Mouse (Mus musculus): Measurements from ENCODE around the gene Plekha5. TPM values are rescaled to one million over a fixed set of nuclear protein-coding genes. Genes with fewer than 3 reads are reported as not detected.
"Not testable (repeated sequence)": the region's sequence is repeated elsewhere in the genome, so short reads cannot be mapped to it uniquely, and the experiment has no call there.

Plekha5 gene
- polyA plus RNA-seq, 1 experiment from 2014 or later, result 33.5 TPM

- 68% methylated on average over 5 of the region's 5 CpGs for WGBS
- H3K9ac ChIP-seq (replicated peaks; ENCODE audit: low read depth, low read length); H3K27ac ChIP-seq (ENCODE audit: low read length); H3K36me3 ChIP-seq (ENCODE audit: control insufficient read depth, insufficient read depth); ATAC-seq; H3K4me2 ChIP-seq (ENCODE audit: low read length); H3K4me3 ChIP-seq (replicated peaks; ENCODE audit: low read length); H3K9me3 ChIP-seq (ENCODE audit: control insufficient read depth, low read length); H3K27me3 ChIP-seq (replicated peaks; ENCODE audit: control insufficient read depth, insufficient read depth, low read length); H3K4me1 ChIP-seq (replicated peaks; ENCODE audit: control insufficient read depth, insufficient read depth, low read length): not testable (repeated sequence)
Observed at GRCm38 (mm10) chr6:140605173-140605572, 181.3 kb downstream of the Plekha5 start.

- Histone ChIP-seq H3K4me3 (replicated peaks; ENCODE audit: low read length) (no peak overlapping the region), H3K4me2 (ENCODE audit: low read length) (no peak overlapping the region), H3K9ac (replicated peaks; ENCODE audit: low read depth, low read length) (no peak overlapping the region), H3K27me3 (replicated peaks; ENCODE audit: control insufficient read depth, insufficient read depth, low read length) (no peaks in the 10 kb centered on the region), H3K27ac (ENCODE audit: low read length) (no peak overlapping the region), H3K4me1 (replicated peaks; ENCODE audit: control insufficient read depth, insufficient read depth, low read length) (peaks cover 6% of the 10 kb centered on the region; the same call in 1 of the 2 replicates), H3K36me3 (ENCODE audit: control insufficient read depth, insufficient read depth) (no peaks in the 10 kb centered on the region), H3K9me3 (ENCODE audit: control insufficient read depth, low read length) (no peaks in the 10 kb centered on the region)
- 57% methylated on average over 3 of the region's 3 CpGs for WGBS
- ATAC-seq, result no peak
Observed at GRCm38 (mm10) chr6:140605732-140606131, 181.9 kb downstream of the Plekha5 start.

GRCm38 (mm10) chr6:140606534-140606933, 182.7 kb downstream of the Plekha5 start:
- no peaks in the 10 kb centered on the region for H3K9me3 ChIP-seq (ENCODE audit: control insufficient read depth, low read length)
- no peak overlapping the region for H3K27ac ChIP-seq (ENCODE audit: low read length)
- H3K27me3 ChIP-seq (replicated peaks; ENCODE audit: control insufficient read depth, insufficient read depth, low read length), result no peaks in the 10 kb centered on the region
- H3K36me3 ChIP-seq (ENCODE audit: control insufficient read depth, insufficient read depth), result no peaks in the 10 kb centered on the region
- H3K4me1 ChIP-seq (replicated peaks; ENCODE audit: control insufficient read depth, insufficient read depth, low read length), result peaks cover 6% of the 10 kb centered on the region; the same call in 1 of the 2 replicates
- no peak for ATAC-seq
- no peak overlapping the region for H3K9ac ChIP-seq (replicated peaks; ENCODE audit: low read depth, low read length)
- no peak overlapping the region for H3K4me2 ChIP-seq (ENCODE audit: low read length)
- no peak overlapping the region for H3K4me3 ChIP-seq (replicated peaks; ENCODE audit: low read length)
- 43% methylated on average over 10 of the region's 10 CpGs for WGBS

DNA sequence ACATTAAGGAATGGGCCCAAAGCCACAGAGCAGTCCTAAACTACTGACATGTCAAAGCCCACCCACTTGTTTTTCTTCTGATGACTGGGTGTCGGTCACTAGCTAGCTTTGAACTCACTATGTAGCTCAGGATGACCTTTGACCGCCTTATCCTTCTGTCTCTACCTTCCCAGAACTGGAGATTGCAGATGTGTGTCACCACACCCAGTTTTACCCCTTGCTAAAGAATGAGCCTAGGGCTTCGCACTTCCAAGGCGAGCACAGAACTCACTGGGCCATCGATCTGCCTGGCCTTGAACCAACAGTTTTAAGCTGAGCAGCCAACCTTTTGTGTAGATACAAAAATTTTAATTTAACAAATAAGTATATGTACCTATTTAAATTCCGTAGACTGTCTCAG, 184.8 kb downstream of the Plekha5 start:
- WGBS, result 96% methylated on average over 6 of the region's 6 CpGs
- H3K4me3 ChIP-seq (replicated peaks; ENCODE audit: low read length), result no peak overlapping the region
- no peaks in the 10 kb centered on the region for H3K9me3 ChIP-seq (ENCODE audit: control insufficient read depth, low read length)
- peaks cover 2% of the 10 kb centered on the region; the same call in 1 of the 2 replicates for H3K4me1 ChIP-seq (replicated peaks; ENCODE audit: control insufficient read depth, insufficient read depth, low read length)
- H3K27me3 ChIP-seq (replicated peaks; ENCODE audit: control insufficient read depth, insufficient read depth, low read length), result no peaks in the 10 kb centered on the region
- no peak overlapping the region for H3K9ac ChIP-seq (replicated peaks; ENCODE audit: low read depth, low read length)
- no peak overlapping the region for H3K27ac ChIP-seq (ENCODE audit: low read length)
- no peak overlapping the region for H3K4me2 ChIP-seq (ENCODE audit: low read length)
- no peak for ATAC-seq
- no peaks in the 10 kb centered on the region for H3K36me3 ChIP-seq (ENCODE audit: control insufficient read depth, insufficient read depth)

DNA sequence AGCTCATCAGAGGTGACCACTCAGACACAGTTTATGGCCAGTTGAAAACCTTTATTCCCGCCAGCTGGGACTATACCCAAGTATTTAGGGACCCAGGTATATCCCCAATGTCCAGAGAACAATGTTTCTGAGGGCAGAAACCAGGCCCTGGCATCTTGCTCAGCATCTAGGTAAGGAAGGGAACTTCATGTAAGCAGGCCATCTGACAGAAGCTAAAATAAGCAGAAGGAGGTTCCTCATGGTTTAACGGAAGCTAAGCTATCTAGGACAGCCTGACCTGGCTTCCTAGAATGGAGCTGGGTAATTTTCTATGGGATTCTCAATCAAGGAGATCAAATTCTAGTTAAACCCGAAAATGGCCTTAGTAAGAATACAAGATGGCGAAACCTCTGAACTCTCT, 185.7 kb downstream of the Plekha5 start:
- no peak overlapping the region for H3K27ac ChIP-seq (ENCODE audit: low read length)
- WGBS, result 97% methylated on average over 4 of the region's 4 CpGs
- no peak overlapping the region for H3K4me2 ChIP-seq (ENCODE audit: low read length)
- no peaks in the 10 kb centered on the region for H3K9me3 ChIP-seq (ENCODE audit: control insufficient read depth, low read length)
- H3K4me3 ChIP-seq (replicated peaks; ENCODE audit: low read length), result no peak overlapping the region
- no peaks in the 10 kb centered on the region for H3K27me3 ChIP-seq (replicated peaks; ENCODE audit: control insufficient read depth, insufficient read depth, low read length)
- no peak for ATAC-seq
- no peaks in the 10 kb centered on the region for H3K4me1 ChIP-seq (replicated peaks; ENCODE audit: control insufficient read depth, insufficient read depth, low read length)
- H3K9ac ChIP-seq (replicated peaks; ENCODE audit: low read depth, low read length), result no peak overlapping the region
- H3K36me3 ChIP-seq (ENCODE audit: control insufficient read depth, insufficient read depth), result no peaks in the 10 kb centered on the region

DNA sequence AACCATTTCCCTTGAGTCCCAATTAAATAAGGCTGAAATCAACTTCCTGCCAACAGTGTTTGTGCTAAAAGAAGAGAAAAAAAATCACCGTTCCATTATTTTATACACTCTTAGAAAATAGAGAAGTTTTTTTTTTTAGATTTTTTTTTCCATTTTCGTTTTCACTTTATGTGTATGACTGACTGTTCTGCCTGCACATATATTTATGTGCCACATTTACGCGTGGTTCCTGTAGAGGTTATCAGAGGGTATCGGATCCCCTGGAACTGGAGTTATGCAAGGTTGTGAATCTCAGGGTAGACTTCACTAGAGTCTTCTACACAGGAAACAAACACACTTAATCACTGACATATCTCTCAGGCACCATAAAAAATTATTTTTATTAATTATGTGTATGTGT, 186.3 kb downstream of the Plekha5 start:
- no peak for ATAC-seq
- no peak overlapping the region for H3K9ac ChIP-seq (replicated peaks; ENCODE audit: low read depth, low read length)
- no peaks in the 10 kb centered on the region for H3K4me1 ChIP-seq (replicated peaks; ENCODE audit: control insufficient read depth, insufficient read depth, low read length)
- H3K4me2 ChIP-seq (ENCODE audit: low read length), result no peak overlapping the region
- no peaks in the 10 kb centered on the region for H3K36me3 ChIP-seq (ENCODE audit: control insufficient read depth, insufficient read depth)
- H3K4me3 ChIP-seq (replicated peaks; ENCODE audit: low read length), result no peak overlapping the region
- 91% methylated on average over 5 of the region's 5 CpGs for WGBS
- no peak overlapping the region for H3K27ac ChIP-seq (ENCODE audit: low read length)
- no peaks in the 10 kb centered on the region for H3K9me3 ChIP-seq (ENCODE audit: control insufficient read depth, low read length)
- no peaks in the 10 kb centered on the region for H3K27me3 ChIP-seq (replicated peaks; ENCODE audit: control insufficient read depth, insufficient read depth, low read length)

GRCm38 (mm10) chr6:140611282-140611681, 187.4 kb downstream of the Plekha5 start:
- H3K27me3 ChIP-seq (replicated peaks; ENCODE audit: control insufficient read depth, insufficient read depth, low read length), result no peaks in the 10 kb centered on the region
- 85% methylated on average over 4 of the region's 4 CpGs for WGBS
- no peak overlapping the region for H3K4me3 ChIP-seq (replicated peaks; ENCODE audit: low read length)
- no peak overlapping the region for H3K27ac ChIP-seq (ENCODE audit: low read length)
- no peaks in the 10 kb centered on the region for H3K4me1 ChIP-seq (replicated peaks; ENCODE audit: control insufficient read depth, insufficient read depth, low read length)
- no peaks in the 10 kb centered on the region for H3K9me3 ChIP-seq (ENCODE audit: control insufficient read depth, low read length)
- H3K36me3 ChIP-seq (ENCODE audit: control insufficient read depth, insufficient read depth), result no peaks in the 10 kb centered on the region
- H3K4me2 ChIP-seq (ENCODE audit: low read length), result no peak overlapping the region
- H3K9ac ChIP-seq (replicated peaks; ENCODE audit: low read depth, low read length), result no peak overlapping the region
- no peak for ATAC-seq

DNA sequence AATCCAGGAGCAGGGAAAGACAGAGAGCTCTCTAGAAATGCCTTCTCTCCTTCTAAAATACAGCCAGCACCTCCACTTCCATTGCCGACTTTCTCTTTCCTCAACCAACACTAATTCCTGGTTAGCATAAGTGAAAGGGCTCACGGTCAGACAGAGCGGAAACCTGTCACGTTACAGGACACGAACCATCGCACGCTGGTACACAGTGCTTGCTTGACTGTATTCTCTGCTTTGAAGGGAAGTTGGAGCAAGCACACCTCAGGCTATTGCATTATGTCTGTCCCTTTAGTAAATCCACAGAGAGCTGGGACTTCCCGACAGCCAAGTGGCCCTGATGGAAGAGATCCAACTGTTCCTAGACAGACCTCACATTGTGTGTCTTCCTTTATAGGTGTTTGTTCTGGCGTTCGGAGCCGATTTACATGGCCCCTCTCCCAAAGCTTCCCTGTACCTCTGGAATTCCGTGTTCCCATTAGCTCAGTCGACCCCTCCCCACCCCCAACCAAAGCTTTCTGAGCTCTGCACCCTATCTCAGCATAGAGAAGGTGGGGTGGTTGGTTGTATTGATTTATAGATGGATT, 188.1 kb downstream of the Plekha5 start:
- no peaks in the 10 kb centered on the region for H3K9me3 ChIP-seq (ENCODE audit: control insufficient read depth, low read length)
- WGBS, result 54% methylated on average over 13 of the region's 13 CpGs
- ATAC-seq, result no peak

DNA sequence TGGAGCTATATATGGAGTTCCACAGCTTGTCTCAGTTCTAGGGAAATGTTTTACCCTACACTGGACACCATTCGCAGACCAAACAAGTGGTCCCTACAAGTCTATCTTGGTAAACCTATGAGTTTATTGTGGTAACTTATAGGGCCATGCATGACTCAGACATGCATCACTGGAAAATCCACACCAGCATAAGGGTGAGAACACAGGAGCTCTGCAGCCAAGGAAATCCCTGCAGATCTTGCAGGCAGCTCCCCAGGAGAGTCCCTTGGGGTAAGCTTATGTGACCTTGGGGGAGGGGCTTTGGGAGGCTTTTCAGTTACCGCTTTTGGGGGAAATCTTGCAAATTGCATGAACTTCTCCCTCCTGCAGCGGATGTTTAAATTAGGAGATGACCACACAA, 190.0 kb downstream of the Plekha5 start:
- no peaks in the 10 kb centered on the region for H3K4me1 ChIP-seq (replicated peaks; ENCODE audit: control insufficient read depth, insufficient read depth, low read length)
- no peaks in the 10 kb centered on the region for H3K27me3 ChIP-seq (replicated peaks; ENCODE audit: control insufficient read depth, insufficient read depth, low read length)
- no peak for ATAC-seq
- no peak overlapping the region for H3K9ac ChIP-seq (replicated peaks; ENCODE audit: low read depth, low read length)
- no peak overlapping the region for H3K4me2 ChIP-seq (ENCODE audit: low read length)
- no peaks in the 10 kb centered on the region for H3K9me3 ChIP-seq (ENCODE audit: control insufficient read depth, low read length)
- H3K36me3 ChIP-seq (ENCODE audit: control insufficient read depth, insufficient read depth), result no peaks in the 10 kb centered on the region
- no peak overlapping the region for H3K27ac ChIP-seq (ENCODE audit: low read length)
- WGBS, result 78% methylated on average over 3 of the region's 3 CpGs
- no peak overlapping the region for H3K4me3 ChIP-seq (replicated peaks; ENCODE audit: low read length)

More for the DNA sequence above, 188.1 kb downstream of the Plekha5 start:
- Histone ChIP-seq H3K9ac (replicated peaks; ENCODE audit: low read depth, low read length) (no peak overlapping the region), H3K27ac (ENCODE audit: low read length) (no peak overlapping the region), H3K4me1 (replicated peaks; ENCODE audit: control insufficient read depth, insufficient read depth, low read length) (no peaks in the 10 kb centered on the region), H3K27me3 (replicated peaks; ENCODE audit: control insufficient read depth, insufficient read depth, low read length) (no peaks in the 10 kb centered on the region), H3K4me3 (replicated peaks; ENCODE audit: low read length) (no peak overlapping the region), H3K4me2 (ENCODE audit: low read length) (no peak overlapping the region), H3K36me3 (ENCODE audit: control insufficient read depth, insufficient read depth) (no peaks in the 10 kb centered on the region)

DNA sequence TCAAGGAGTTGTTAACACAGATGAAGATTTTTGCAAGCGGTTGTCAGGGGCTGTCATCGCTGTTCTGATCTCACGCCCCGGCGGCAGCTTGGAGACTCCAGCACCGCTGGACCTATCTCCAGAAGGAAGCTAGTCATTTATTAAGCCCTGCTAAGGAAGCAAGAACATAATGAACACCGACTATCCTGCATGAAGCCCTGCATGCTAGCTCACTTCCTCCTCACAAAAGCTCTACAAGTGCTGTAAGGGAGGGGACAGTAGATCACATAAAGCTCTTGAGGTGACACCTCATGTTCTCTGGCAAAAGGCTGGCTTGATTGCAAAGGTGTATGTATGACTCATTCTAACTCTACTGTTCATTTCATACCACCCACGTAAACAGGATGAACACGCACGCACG, 190.9 kb downstream of the Plekha5 start:
- Histone ChIP-seq H3K9me3 (ENCODE audit: control insufficient read depth, low read length) (no peaks in the 10 kb centered on the region), H3K4me2 (ENCODE audit: low read length) (no peak overlapping the region), H3K27me3 (replicated peaks; ENCODE audit: control insufficient read depth, insufficient read depth, low read length) (no peaks in the 10 kb centered on the region), H3K36me3 (ENCODE audit: control insufficient read depth, insufficient read depth) (no peaks in the 10 kb centered on the region), H3K4me3 (replicated peaks; ENCODE audit: low read length) (no peak overlapping the region), H3K9ac (replicated peaks; ENCODE audit: low read depth, low read length) (no peak overlapping the region), H3K27ac (ENCODE audit: low read length) (no peak overlapping the region), H3K4me1 (replicated peaks; ENCODE audit: control insufficient read depth, insufficient read depth, low read length) (no peaks in the 10 kb centered on the region)
- WGBS, result 91% methylated on average over 11 of the region's 11 CpGs
- ATAC-seq, result no peak
